Mouse (Mus musculus): ENCODE results near the gene Gtpbp8.

Gtpbp8 gene

GRCm38 (mm10) chr16:44686991-44687718 lies 59.0 kb downstream of the Gtpbp8 start:
- no peak for DNase-seq

Data from layer of hippocampus, adult 9-11 months (tissue).